Mouse (Mus musculus) thymus, adult 2 months (tissue): ENCODE measurements at regions not wholly inside any gene's neighbourhood (a gene's known extent, or its start where the extent isn't known, plus 50 kb on each side); places are given as distances from the start of the nearest gene placed in this dataset.

Experiments
- CTCF ChIP-seq: fragments of 200-500 bp; IDR thresholded peaks from 2 replicates; pipeline ENCODE4 v1.5.1; 2012; ENCODE audit warnings: mild to moderate bottlenecking, control low read depth, low read length, moderate library complexity, borderline replicate concordance; ENCODE audit not compliant: control insufficient read depth, poor library complexity, insufficient read depth; ENCODE audit errors: extremely low read depth
- POLR2A ChIP-seq: fragments of 200-500 bp; IDR thresholded peaks from 2 replicates; pipeline ENCODE4 v1.6.1; 2012; ENCODE audit warnings: mild to moderate bottlenecking, low read length, control low read depth, moderate library complexity; ENCODE audit not compliant: control insufficient read depth, poor library complexity, insufficient read depth; ENCODE audit errors: extremely low read depth

DNA sequence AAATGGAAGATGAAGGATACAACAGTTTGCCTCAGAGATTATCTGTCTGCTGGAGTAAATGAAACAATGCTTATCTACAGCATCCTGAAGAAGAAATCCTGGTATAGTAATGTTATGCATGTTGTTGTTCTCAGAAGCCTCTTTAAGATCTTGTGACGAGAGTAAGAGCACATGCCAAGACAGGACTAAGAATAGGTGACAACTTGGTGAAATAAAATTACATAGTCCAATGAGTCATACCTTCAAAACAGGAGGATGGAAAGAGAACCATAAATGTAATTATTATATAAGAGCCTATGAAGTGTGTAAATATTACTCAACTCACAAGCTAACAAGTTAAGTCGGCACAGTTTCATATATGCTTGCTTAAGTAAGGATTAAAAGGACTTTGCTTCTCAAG is 239.4 kb upstream of the Apob start:
- no peak for TF ChIP-seq CTCF
- no peak for TF ChIP-seq POLR2A
